Mouse (Mus musculus): ENCODE results near the gene Naa50.

Gene Naa50

GRCm38 (mm10) chr16:44205973-44206372, 66.3 kb downstream of the Naa50 start:
- no peak for DNase-seq

DNA sequence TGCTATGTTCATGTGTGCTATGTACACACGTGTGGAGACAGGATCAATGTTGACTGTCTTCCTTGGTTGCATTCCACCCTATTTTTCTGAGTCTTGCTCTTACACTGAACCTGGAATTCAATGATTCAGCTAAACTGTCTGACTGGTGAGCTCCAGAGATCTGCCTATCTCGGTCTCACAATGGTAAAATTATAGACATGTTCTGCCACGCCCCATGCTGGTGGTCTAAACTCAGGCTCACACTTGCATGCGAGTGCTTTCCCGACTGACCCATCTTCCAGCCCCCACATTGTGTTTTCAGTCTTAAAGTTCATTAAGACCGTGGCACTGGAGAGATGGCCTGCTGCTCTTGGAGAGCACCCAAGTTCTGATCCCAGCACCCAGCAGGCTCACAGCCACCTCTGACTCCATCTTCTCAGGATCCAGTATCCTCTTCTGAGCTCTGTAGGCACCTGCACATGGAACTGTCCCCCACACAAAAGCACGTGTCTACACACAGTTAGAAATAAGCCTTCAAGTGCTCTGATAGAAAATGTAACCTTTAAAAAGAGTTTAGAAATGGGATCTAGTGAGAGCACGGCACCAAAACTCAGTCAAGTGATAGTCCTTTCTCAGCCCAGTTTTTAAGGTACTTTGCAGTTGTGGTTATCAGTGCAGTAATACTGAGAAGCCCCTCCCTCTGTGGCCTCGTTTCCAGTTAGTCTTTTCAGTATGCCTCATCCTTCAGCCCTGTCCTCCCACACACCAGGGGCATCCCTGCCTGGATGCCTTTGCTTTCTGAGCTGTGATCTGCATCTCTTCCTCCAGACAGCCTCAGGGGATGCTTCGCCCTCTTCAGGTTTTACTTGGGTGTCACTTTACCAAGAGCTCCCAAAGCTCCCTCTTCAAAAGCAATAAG, 70.8 kb downstream of the Naa50 start:
- DNase-seq = no peak

DNA sequence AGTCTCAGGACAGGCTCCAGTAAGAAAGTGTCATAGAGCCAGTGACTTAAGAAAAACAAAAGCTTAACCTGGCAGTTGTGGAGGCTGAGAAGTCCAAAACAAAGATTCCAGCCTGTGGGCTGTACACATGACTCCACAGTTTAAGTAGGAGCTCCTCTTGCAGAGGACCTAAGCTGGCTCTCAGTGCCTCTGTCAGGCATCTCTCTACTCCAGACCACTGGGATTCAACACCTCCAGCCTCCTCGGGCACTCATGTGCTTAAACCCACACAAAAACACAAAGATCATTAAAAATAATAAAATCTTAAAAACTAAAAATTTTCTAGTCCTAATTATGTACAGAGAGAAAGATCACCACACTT, 71.4 kb downstream of the Naa50 start:
- DNase-seq = no peak

DNA sequence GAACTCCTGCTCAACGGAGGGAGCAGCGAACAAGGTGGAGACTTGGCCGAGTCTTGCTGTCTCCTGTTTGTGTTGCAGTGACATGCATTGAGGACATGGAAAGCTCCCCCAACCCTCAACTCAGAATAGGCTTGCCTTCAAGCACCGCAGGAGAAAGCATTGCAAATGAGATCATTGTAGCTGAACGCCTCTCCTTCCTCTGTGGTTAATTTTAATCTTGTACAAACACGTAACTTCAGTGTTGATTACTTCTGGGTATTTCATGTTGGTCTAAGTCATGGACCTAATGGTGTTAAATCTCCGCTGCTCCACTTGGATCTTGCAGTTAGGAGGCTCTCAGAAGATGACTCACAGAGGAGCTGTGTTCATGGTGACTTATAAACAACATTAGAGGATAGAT, 73.1 kb downstream of the Naa50 start:
- no peak for DNase-seq

All from retina, postnatal 1 day (tissue).